Mouse (Mus musculus): ENCODE measurements around the gene Cdk1.

- TF ChIP-seq EP300 (IDR thresholded peaks at IDR 0.05; ENCODE audit: insufficient read depth, low read depth, low read length) = no peak
- no peak for TF ChIP-seq CTCF (IDR thresholded peaks at IDR 0.05)
Observed at GRCm38 (mm10) chr10:69302667-69303066, 50.1 kb downstream of the Cdk1 start.
